Mouse (Mus musculus): ENCODE data around the gene Psmg3. TPM values are rescaled to one million over a fixed set of nuclear protein-coding genes. Genes with fewer than 3 reads are reported as not detected.

Gene Psmg3
- polyA plus RNA-seq, 1 experiment = 57.7 TPM

GRCm38 (mm10) chr5:139804573-139805111 lies 22.0 kb downstream of the Psmg3 start:
- Histone ChIP-seq H3K79me2 (ENCODE audit: control insufficient read depth, insufficient read depth) (no peaks in the 10 kb centered on the region), H3ac (ENCODE audit: control insufficient read depth, insufficient read length) (no peak overlapping the region), H3K27me3 (ENCODE audit: control insufficient read depth, insufficient read depth, insufficient read length) (no peaks in the 10 kb centered on the region), H3K4me2 (ENCODE audit: low read depth) (no peak overlapping the region), H3K4me3 (no peak overlapping the region), H3K36me3 (ENCODE audit: control insufficient read depth, insufficient read depth) (peaks cover 2% of the 10 kb centered on the region)
- no peak for TF ChIP-seq TCF12 (IDR thresholded peaks at IDR 0.05; ENCODE audit: insufficient read depth, poor library complexity, severe bottlenecking)
- no peak for TF ChIP-seq MAX (IDR thresholded peaks at IDR 0.05; ENCODE audit: low read depth)

DNA sequence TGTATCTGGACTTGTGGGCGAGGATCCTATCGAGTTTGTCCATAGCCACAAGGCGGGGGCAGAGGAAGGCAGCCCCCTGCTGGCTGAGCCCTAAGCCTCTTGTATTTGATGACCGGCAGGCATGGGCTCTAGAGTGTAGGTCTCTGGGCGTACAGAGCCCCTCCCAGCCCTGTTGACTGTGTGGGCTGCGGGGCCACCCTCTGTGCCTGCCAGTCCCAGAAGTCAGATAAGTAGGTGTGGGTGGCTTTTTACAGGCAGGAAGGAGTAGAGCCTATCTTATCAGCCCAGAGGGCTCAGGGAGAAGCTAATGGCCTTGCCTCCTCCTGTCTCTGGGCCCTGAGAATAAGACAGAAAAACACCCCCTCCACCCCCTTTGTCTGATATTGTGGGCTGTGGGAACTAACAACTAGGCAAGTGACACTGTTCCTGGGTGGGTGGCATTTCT lies 22.6 kb downstream of the Psmg3 start:
- Histone ChIP-seq H3K4me3 (no peak overlapping the region), H3K79me2 (ENCODE audit: control insufficient read depth, insufficient read depth) (no peaks in the 10 kb centered on the region), H3K4me2 (ENCODE audit: low read depth) (no peak overlapping the region), H3K27me3 (ENCODE audit: control insufficient read depth, insufficient read depth, insufficient read length) (no peaks in the 10 kb centered on the region), H3K36me3 (ENCODE audit: control insufficient read depth, insufficient read depth) (peaks cover 5% of the 10 kb centered on the region), H3ac (ENCODE audit: control insufficient read depth, insufficient read length) (no peak overlapping the region)
- TF ChIP-seq USF1 (IDR thresholded peaks at IDR 0.05; ENCODE audit: low read depth) (no peak), E2F4 (IDR thresholded peaks at IDR 0.05; ENCODE audit: insufficient read depth) (no peak), TCF3 (IDR thresholded peaks at IDR 0.05; ENCODE audit: insufficient read length, low read depth) (no peak), TCF12 (IDR thresholded peaks at IDR 0.05; ENCODE audit: insufficient read depth, poor library complexity, severe bottlenecking) (no peak), REST (IDR thresholded peaks at IDR 0.05; ENCODE audit: insufficient read depth, insufficient read length) (no peak), SRF (IDR thresholded peaks at IDR 0.05; ENCODE audit: control insufficient read depth, insufficient read length, low read depth) (no peak), MAX (IDR thresholded peaks at IDR 0.05; ENCODE audit: low read depth) (no peak), POLR2AphosphoS2 (IDR thresholded peaks at IDR 0.05; ENCODE audit: insufficient read length, low read depth) (no peak), CEBPB (IDR thresholded peaks at IDR 0.05; ENCODE audit: insufficient read depth, poor library complexity, severe bottlenecking) (no peak), POLR2A (IDR thresholded peaks at IDR 0.05; ENCODE audit: insufficient read length, low read depth) (no peak), MYOD1 (IDR thresholded peaks at IDR 0.05; ENCODE audit: control insufficient read depth in 1 of 3, insufficient read length in 2 of 3, low read depth in 2 of 3) (no peak), MYOG (IDR thresholded peaks at IDR 0.05; ENCODE audit: control insufficient read depth in 1 of 3, insufficient read depth in 1 of 3, insufficient read length in 2 of 3, low read depth in 2 of 3) (no peak)

GRCm38 (mm10) chr5:139803601-139804102 lies 23.0 kb downstream of the Psmg3 start:
- peaks cover 5% of the 10 kb centered on the region for H3K36me3 ChIP-seq (ENCODE audit: control insufficient read depth, insufficient read depth)
- TF ChIP-seq POLR2AphosphoS2 (IDR thresholded peaks at IDR 0.05; ENCODE audit: insufficient read length, low read depth) = peak; percentile 60
- TF ChIP-seq TCF3 (IDR thresholded peaks at IDR 0.05; ENCODE audit: insufficient read length, low read depth) = no peak
- H3K4me3 ChIP-seq = no peak overlapping the region
- H3K4me2 ChIP-seq (ENCODE audit: low read depth) = no peak overlapping the region
- H3K79me2 ChIP-seq (ENCODE audit: control insufficient read depth, insufficient read depth) = no peaks in the 10 kb centered on the region
- H3ac ChIP-seq (ENCODE audit: control insufficient read depth, insufficient read length) = no peak overlapping the region
- H3K27me3 ChIP-seq (ENCODE audit: control insufficient read depth, insufficient read depth, insufficient read length) = no peaks in the 10 kb centered on the region

DNA sequence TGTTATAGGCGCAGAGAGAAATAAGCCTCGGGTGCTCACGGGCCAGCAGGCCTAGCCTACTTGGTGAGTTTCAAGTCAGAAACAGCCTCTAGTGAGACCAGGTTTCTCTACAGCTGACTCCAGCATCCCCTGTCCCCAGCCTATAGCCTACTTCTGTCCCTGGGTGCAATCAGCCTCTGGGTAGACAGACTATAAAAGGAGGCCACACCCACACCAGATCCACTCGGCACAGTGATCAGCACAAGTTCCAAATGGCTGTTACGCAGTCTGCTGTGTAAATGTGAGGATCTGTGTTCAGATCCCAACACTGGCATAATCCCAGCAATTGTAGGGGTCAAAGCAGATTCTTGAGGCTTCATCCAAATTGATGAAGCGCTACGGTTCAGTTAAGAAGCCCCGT lies 23.5 kb downstream of the Psmg3 start:
- H3K79me2 ChIP-seq (ENCODE audit: control insufficient read depth, insufficient read depth) = peaks cover 1% of the 10 kb centered on the region
- peaks cover 5% of the 10 kb centered on the region for H3K36me3 ChIP-seq (ENCODE audit: control insufficient read depth, insufficient read depth)
- TF ChIP-seq MYOG (IDR thresholded peaks at IDR 0.05; ENCODE audit: control insufficient read depth in 1 of 3, insufficient read depth in 1 of 3, insufficient read length in 2 of 3, low read depth in 2 of 3) = no peak
- no peak for TF ChIP-seq CEBPB (IDR thresholded peaks at IDR 0.05; ENCODE audit: insufficient read depth, poor library complexity, severe bottlenecking)
- TF ChIP-seq TCF3 (IDR thresholded peaks at IDR 0.05; ENCODE audit: insufficient read length, low read depth) = no peak
- TF ChIP-seq MAX (IDR thresholded peaks at IDR 0.05; ENCODE audit: low read depth) = no peak
- TF ChIP-seq TCF12 (IDR thresholded peaks at IDR 0.05; ENCODE audit: insufficient read depth, poor library complexity, severe bottlenecking) = no peak
- no peak for TF ChIP-seq USF1 (IDR thresholded peaks at IDR 0.05; ENCODE audit: low read depth)
- TF ChIP-seq SRF (IDR thresholded peaks at IDR 0.05; ENCODE audit: control insufficient read depth, insufficient read length, low read depth) = no peak
- no peak for TF ChIP-seq MYOD1 (IDR thresholded peaks at IDR 0.05; ENCODE audit: control insufficient read depth in 1 of 3, insufficient read length in 2 of 3, low read depth in 2 of 3)
- no peak for TF ChIP-seq POLR2A (IDR thresholded peaks at IDR 0.05; ENCODE audit: insufficient read length, low read depth)
- H3K27me3 ChIP-seq (ENCODE audit: control insufficient read depth, insufficient read depth, insufficient read length) = no peaks in the 10 kb centered on the region
- H3K4me2 ChIP-seq (ENCODE audit: low read depth) = no peak overlapping the region
- no peak overlapping the region for H3K4me3 ChIP-seq
- H3ac ChIP-seq (ENCODE audit: control insufficient read depth, insufficient read length) = no peak overlapping the region

GRCm38 (mm10) chr5:139801880-139802279 lies 24.8 kb downstream of the Psmg3 start:
- no peak overlapping the region for H3K4me2 ChIP-seq (ENCODE audit: low read depth)
- H3K4me3 ChIP-seq = no peak overlapping the region
- no peak overlapping the region for H3ac ChIP-seq (ENCODE audit: control insufficient read depth, insufficient read length)
- H3K36me3 ChIP-seq (ENCODE audit: control insufficient read depth, insufficient read depth) = peaks cover 5% of the 10 kb centered on the region
- no peak for TF ChIP-seq MYOG (IDR thresholded peaks at IDR 0.05; ENCODE audit: control insufficient read depth in 1 of 3, insufficient read depth in 1 of 3, insufficient read length in 2 of 3, low read depth in 2 of 3)
- TF ChIP-seq E2F4 (IDR thresholded peaks at IDR 0.05; ENCODE audit: insufficient read depth) = no peak
- peak; percentile 19 for TF ChIP-seq POLR2AphosphoS2 (IDR thresholded peaks at IDR 0.05; ENCODE audit: insufficient read length, low read depth)
- no peak for TF ChIP-seq MYOD1 (IDR thresholded peaks at IDR 0.05; ENCODE audit: control insufficient read depth in 1 of 3, insufficient read length in 2 of 3, low read depth in 2 of 3)
- peak; percentile 21 for TF ChIP-seq POLR2A (IDR thresholded peaks at IDR 0.05; ENCODE audit: insufficient read length, low read depth)
- peaks cover 13% of the 10 kb centered on the region for H3K79me2 ChIP-seq (ENCODE audit: control insufficient read depth, insufficient read depth)
- no peaks in the 10 kb centered on the region for H3K27me3 ChIP-seq (ENCODE audit: control insufficient read depth, insufficient read depth, insufficient read length)
